Mouse (Mus musculus) 3T3-L1 (cell line): Measurements from ENCODE around the gene Hyal2.
"Not testable (repeated sequence)": the region's sequence is repeated elsewhere in the genome, so short reads cannot be mapped to it uniquely, and the experiment has no call there.

Source experiments
- DNase-seq: peaks from one replicate; pipeline ENCODE4 v3.0.0-alpha.2; 2015; ENCODE audit warnings: low read depth, low spot score

Hyal2 gene

DNA sequence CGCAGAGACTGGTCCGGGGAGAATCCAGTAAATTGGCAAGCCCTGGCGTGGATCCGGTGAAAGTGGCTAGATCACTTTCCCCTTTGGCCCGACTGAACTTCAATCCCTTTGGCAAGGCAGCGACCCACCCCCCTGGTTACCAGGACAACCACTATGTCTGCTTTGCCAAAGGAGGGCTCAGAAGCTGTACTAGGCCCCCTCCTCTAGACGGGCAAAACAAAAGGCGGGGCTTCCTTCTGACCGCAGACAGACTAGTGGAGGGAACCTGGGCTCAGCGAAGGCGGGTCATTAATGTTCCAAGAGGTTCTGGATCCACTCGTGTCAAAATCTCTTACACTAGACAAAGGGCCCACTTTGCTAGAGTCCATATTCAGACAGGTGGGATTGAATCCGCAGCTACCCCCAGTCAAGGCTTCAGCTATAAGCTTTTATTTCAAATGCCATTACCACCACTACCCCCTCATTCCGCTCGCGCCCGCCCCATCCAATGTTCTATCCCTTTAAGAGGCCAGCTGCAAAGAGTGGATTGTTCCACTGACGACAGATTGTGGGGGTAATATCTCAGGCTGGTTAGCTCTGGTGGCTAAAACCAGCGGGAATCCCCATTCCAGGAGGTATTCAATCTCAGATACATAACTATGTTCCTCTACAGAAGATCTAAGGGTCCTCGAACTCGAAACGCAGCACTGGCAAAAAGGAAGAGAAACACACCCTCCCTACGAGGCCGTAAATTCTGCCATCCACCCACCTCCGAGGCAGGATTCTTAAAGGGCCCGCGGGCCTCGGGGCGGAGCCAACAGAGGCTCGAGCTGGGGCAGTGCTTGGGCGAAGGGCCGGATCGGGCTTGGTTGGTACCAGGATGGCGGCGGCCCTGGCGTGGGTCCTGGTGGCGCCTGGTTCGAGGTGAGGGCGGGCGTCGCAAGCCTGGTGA is 851 bp downstream of the Hyal2 start:
- DNase-seq, result peak; percentile 86

DNA sequence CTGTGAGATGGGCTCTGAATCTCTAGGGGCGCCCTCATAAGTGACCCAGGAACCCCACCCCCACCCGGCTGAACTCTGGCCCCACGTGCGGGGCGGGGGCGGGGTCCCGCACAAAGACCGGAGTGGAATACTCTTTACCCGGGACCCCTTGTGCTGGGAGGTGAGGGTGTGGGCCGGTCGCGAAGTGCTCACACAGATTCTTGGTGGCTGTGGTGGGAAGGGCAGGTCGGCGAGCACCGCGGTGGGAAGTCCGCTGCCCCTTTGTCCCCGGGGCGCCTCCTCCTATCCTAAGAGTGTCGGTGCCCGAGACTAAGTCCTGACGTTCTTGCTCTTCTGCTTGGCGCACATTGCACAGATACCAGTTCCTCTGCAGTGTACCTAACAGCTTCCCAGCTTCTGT is 1.5 kb downstream of the Hyal2 start:
- no peak for DNase-seq

DNA sequence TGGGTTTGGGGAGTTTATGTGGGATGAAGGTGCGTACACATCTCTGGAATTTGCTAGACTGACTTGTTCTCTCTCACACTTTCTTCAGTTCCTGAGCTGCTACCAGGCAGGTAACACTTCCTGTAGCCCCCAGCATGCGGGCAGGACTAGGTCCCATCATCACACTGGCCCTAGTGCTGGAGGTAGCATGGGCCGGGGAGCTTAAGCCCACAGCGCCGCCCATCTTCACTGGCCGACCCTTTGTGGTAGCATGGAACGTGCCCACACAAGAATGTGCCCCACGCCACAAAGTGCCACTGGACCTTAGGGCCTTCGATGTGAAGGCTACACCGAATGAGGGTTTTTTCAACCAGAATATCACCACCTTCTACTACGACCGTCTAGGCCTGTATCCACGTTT is 2.3 kb downstream of the Hyal2 start:
- DNase-seq, result no peak

DNA sequence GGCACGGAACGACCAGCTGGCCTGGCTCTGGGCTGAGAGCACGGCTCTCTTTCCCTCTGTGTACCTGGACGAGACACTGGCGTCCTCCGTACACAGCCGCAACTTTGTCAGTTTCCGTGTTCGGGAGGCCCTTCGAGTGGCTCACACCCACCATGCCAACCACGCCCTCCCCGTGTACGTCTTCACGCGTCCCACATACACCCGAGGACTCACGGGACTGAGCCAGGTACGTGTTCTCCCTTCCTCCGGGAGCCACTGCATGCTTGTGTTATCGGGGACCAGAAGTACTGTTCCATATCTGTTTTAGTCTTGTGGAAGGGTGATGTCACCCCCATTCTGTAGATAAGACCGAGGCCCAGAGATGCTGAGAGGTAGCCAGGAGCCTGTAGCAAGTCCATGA is 3.1 kb downstream of the Hyal2 start:
- no peak for DNase-seq

DNA sequence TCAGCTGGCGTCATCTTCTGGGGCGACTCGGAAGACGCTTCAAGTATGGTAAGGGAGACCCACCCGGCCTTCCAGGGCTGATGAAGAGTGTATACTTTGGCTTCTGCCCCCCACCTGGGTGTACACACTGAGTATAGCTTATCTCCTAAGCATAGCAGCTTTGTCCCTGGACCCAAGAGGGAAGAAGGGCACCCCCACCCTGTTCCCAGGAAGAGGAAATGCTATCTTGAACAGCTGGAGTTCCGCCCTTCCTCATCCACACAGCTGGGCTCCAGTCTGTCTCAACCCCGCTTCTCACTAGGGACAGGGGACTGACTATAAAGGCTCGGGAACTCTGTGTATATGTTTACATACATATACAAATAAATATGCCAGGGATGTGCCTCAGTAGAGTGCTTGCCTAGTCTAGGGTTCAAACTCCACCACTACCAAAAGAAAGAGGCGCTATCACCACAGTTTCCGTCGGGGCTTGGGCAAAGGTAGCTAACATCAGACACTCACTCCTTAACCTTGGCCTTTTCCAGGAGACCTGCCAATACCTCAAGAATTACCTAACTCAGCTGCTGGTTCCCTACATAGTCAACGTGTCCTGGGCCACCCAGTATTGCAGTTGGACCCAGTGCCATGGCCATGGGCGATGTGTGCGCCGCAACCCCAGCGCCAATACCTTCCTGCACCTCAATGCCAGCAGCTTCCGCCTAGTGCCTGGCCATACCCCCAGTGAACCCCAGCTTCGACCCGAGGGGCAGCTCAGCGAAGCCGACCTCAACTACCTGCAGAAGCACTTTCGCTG is 4.0 kb downstream of the Hyal2 start:
- DNase-seq, result no peak

DNA sequence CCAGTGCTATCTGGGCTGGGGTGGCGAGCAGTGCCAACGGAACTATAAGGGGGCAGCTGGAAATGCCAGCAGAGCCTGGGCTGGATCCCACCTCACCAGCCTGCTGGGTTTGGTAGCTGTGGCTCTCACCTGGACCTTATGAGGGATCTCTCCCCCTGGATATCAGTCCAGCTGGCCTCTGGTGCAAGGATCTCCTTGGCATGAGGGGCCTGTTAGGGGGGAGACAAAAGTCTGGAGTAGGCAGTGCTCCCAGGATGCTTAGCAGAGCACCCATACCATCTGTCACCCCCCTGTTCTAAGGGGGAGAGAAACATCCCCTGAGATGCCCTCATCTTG is 4.5 kb downstream of the Hyal2 start:
- DNase-seq, result no peak

DNA sequence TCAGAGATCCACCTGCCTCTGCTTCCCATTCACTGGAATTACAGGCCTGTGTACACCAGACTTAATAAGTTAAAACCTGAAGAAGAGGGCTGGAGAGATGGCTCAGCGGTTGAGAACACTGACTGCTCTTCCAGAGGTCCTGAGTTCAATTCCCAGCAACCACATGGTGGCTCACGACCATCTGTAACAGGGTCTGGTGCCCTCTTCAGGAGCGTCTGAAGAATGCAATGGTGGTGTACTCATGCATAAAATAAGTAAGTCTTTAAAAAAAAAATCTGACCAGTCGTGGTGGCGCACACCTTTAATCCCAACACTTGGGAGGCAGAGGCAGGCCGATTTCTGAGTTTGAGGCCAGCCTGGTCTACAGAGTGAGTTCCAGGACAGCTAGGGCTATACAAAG is 6.0 kb downstream of the Hyal2 start:
- DNase-seq, result not testable (repeated sequence)

DNA sequence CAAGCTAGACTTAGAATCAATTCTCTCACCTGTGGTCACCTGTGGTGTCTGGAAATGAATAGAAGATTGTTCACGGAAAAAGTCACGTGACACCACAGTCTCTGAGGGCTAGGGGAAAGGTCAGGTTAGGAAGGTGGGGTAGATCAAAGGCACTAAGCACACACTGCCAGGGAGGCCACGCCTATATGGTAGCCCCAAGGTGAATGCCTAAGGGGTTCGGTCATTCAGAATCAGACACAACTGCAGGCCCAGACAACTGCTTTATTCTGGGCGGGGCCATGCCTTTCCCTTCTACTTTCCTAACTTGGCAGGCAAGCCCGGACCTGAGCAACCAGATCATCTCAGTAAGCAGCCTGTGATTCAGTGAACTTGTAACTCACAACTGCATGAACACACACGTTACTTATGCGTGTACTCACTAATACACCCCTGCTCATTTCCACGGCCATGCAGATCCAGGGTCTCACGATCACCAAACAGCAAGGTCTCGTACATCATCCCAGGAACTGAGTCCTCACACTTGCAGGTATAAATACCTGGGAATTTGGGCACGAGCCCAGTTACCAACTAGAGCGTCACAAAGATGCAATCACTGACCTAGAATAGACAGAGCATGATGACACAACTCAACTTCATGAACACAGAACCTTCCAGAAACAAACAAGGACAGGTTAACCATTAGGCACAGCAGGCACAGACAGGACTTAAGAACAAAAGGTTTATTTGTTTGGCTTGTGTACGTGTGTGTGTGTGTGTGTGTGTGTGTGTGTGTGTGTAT is 8.0 kb downstream of the Hyal2 start:
- DNase-seq, result peak; percentile 56

DNA sequence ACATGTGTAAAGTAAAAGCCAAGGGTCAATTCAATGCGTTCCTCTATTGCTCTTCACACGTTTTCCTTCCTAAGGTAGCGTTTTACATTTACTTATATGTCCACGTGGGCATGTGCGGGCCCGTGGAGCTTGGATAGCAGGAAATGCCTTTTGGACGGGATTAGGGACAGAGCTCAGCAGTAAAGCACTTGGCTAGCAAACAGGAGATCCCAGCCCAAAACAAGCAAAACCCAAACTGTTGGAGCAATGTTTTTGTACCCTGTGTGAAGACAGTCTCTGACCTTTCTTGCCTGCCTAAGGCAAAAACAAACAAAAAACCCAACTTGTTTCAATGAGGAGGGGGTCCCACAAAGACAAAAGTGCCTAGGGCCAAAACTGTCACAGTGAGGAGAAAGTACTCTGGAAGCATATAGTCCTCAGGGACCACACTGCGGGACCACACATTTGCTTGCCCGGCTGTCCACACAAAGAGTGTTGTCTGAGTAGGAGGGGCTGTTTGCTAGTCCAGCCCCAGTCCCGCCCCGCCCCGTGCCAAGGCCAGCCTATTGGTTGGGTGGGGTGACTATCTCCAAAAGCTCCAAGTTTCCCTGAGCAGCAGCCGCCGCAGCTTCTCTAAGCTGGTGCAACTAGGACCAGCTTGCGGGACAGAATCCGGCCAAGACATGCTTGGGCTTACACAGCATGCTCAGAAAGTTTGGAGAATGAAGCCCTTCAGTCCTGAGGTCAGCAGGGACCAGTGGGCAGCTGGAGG is 8.8 kb downstream of the Hyal2 start, which contains the start of gene Hyal1:
Hyal1 (plus strand) TSS at position 571 of the 751 bp plus-strand sequence.
- peak; percentile 54 for DNase-seq

DNA sequence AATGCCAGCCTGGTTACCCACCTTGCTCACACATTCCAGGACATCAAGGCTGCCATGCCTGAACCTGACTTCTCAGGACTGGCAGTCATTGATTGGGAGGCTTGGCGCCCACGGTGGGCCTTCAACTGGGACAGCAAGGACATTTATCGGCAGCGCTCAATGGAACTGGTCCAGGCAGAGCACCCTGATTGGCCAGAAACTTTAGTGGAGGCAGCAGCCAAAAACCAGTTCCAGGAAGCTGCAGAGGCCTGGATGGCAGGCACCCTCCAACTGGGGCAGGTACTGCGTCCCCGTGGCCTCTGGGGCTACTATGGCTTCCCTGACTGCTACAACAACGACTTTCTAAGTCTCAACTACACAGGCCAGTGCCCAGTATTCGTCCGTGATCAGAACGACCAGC is 10.1 kb downstream of the Hyal2 start:
- no peak for DNase-seq

DNA sequence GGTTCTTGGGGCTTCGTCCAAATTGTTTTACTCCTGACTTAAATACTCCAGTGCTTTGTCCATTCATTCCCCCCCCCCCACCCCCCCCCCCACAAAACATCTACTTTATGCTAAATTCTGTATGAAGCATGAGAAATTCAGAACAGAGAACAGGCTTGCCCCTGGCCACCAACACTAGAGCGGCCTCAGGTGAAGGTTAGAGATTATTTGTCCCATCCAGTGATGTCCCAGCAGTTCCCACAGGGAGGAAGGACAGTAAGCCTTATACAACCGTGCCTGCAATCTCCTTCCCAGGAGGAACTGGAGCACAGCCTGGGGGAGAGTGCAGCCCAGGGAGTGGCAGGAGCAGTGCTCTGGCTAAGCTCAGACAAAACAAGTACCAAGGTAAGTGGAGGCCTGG is 10.8 kb downstream of the Hyal2 start, which contains the start of gene Naa80:
Naa80 (plus strand) TSS at position 301 of the 400 bp plus-strand sequence.
- no peak for DNase-seq

DNA sequence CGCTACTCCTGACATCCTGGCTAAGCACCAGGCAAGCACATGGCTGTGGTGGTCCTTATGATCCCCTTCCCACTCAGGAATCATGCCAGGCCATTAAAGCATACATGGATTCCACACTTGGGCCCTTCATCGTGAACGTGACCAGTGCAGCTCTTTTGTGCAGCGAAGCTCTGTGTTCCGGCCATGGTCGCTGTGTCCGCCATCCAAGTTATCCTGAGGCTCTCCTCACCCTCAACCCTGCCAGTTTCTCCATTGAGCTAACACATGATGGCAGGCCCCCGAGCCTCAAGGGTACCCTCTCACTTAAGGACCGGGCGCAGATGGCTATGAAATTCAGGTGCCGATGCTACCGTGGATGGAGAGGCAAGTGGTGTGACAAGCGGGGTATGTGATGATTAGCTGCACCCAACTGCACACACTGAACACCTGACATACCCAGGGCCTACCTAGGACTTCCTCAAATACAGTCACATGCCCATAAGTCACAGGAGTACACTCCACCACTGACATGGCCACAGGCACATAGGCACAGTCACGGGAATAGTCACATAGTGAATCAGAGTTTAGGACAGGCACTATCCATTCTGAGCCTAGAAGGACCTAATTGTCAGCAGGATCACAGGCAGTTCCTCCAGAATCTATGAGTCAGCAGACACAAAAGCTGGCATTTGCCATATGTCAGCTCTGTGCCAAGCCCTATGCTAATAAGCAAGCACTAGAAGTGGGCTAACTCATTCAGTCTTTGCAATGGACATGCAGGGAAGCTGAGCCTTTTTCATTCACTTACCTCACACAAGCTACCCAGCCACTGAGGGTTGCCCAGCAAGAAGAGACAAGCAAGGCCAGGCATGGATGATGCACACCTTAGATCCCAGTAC is 11.5 kb downstream of the Hyal2 start:
- DNase-seq, result peak; percentile 82

DNA sequence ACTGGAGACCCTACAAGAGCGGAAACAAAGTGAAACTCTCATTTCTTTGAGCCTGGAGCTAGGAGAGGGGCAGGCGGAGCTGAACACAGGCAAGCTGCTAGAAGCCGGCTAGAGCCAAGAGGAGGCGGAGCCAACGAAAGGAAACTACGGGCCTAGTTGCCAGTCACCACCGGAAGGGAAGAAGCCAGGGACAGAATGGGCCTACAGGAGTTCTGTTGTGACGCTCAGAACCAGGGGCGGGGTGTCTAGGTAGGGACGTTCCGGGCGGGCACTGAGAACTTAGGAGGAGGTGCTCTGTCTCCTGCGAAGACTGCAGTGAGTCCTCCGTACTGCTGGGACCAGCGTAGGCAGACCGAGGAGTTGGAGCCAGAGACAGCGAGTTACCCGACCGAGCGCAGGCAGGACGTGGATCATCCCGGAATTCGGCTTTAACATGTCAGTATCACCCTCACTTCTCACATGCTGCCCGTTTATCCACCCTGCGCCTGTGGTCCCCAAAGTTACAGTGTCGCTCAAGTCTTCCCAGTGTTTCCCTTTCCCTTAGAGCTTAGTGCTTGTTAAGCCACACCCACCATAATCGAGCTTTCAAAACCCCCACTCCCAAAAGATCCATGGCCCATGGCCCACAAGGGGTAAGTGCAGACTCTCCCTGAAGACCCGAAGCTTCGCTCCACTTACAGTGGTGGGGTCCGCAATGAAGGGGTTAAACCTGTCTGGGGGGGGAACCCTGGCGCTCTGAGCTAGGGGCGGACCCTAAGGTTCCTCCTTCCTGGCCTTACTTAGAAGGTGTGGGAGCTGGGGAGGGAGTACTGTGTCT is 13.0 kb downstream of the Hyal2 start, which contains the start of gene Hyal3:
Hyal3 (plus strand) TSS at position 318 of the 817 bp plus-strand sequence.
- peak; percentile 97 for DNase-seq

DNA sequence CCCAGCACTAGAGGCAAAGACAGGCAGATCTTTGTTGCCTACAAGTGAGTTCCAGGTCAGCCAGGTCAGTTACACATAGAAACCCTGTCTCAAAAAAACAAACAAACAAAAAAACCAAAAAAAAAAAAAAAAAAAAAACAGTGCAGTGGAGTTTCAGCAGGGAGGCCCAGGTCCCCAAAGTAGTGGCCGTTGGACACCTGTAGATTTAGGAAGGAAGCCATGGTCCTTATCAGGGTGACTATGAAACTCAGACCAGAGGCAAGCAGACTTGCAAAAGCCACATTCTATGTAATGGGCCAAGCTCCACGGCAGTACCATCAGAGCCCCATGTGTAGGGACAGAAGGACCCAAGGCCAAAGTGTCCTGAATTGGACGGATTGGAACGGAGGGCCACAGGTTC is 13.8 kb downstream of the Hyal2 start:
- DNase-seq, result no peak

DNA sequence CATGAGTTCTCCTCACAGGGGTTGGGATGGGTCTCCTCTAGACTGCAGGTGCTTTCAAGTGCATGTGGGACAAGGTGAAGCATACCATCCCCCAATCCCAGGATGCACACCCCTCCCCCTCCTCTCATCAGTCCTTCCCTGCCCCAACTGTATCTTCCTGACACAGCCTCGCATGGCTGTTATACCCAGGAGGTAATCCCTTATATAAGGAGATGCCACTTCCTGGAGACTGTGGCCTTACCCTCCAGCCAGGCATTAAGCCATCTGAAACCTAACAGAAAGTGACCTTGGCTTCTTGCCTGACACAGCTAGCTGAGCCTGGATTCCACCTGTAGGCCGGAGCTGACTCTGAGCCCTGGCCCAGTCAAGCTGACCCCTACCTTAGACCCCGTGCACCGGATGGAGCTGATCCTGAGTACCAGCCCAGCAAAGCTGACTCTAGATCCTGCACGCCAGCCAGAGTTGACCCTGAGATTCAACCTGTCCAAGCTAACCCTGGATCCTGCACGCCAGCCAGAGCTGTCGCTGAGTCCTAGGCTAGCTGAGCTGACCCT is 14.8 kb downstream of the Hyal2 start:
- DNase-seq, result no peak

DNA sequence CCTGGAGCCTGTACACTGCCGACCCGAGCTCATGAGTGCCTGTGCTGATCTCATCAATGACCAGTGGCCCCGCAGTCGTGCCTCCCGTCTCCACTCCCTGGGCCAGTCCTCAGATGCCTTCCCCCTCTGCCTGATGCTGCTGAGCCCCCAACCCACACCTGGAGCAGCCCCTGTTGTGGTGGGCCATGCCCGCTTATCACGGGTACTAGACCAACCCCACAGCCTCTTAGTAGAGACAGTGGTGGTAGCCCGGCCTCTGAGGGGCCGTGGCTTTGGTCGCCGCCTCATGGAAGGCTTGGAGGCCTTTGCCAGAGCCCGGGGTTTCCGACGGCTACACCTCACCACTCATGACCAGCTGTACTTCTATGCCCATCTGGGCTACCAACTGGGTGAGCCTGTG is 15.4 kb downstream of the Hyal2 start:
- DNase-seq, result no peak

DNA sequence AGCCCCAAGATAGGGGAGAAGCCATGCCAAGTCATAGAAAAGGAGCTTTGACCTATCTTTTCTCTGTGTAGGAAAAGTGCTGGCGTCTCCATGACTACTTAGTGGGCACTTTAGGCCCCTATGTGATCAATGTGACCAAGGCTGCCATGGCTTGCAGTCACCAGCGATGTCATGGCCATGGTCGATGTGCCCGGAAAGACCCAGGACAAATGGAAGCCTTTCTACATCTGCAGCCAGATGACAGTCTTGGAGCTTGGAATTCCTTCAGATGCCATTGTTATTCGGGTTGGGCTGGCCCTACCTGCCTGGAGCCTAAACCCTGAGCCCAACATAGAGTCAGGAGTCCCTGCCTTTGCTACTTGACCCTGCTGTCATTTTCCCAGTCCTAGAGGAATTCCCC is 18.8 kb downstream of the Hyal2 start:
- no peak for DNase-seq

DNA sequence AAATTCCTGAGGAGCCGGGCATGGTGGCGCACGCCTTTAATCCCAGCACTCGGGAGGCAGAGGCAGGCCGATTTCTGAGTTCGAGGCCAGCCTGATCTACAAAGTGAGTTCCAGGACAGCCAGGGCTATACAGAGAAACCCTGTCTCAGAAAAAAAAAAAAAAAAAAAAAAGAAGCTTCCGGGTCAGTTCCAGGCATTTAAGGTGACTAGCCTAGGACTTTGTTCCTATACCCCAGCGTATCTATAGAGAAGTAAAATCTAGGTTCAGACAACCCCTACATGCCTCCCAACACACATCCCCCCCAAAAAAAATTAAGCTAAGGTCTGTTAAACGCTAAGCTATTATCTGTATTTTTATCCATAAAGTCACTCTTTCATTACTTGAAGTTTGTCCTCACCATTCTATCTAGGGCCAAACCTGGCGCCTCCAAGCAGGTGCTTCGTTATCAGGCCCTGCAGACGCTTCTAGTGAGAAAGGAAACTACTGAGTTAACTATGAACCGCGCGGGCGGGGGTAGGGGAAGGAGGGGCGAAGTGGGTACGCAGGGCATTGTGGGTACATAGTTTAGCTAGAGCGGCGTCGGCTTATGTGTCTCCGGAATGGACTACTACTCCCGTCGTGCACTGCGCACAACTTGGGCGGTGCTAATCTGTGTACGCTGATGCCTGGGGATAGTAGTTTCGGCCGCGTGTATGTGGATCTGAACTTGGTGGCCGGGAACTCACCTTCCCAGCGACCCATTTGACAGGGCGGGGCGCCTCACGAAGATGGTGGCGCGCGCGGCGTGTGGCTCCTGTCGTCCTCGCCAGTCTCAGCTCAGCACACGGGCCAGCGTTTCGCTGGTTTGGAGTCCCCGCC is 19.5 kb downstream of the Hyal2 start, which contains the start of gene Ifrd2:
Ifrd2 (plus strand) TSS at position 669 of the 859 bp plus-strand sequence.
- peak; percentile 98 for DNase-seq
